Mouse (Mus musculus) liver, adult 2 months (tissue): Measurements from ENCODE around the gene Podnl1.

ENCODE experiments used
- CTCF ChIP-seq: fragments of 200-500 bp; IDR thresholded peaks from 2 replicates; pipeline ENCODE4 v1.5.1; 2011; ENCODE audit warnings: low read depth, low read length, control low read depth
- POLR2A ChIP-seq: fragments of 200-500 bp; IDR thresholded peaks from 2 replicates; pipeline ENCODE4 v1.6.1; 2011; ENCODE audit warnings: low read length, control low read depth; ENCODE audit not compliant: insufficient read depth; ENCODE audit errors: extremely low read depth

DNA sequence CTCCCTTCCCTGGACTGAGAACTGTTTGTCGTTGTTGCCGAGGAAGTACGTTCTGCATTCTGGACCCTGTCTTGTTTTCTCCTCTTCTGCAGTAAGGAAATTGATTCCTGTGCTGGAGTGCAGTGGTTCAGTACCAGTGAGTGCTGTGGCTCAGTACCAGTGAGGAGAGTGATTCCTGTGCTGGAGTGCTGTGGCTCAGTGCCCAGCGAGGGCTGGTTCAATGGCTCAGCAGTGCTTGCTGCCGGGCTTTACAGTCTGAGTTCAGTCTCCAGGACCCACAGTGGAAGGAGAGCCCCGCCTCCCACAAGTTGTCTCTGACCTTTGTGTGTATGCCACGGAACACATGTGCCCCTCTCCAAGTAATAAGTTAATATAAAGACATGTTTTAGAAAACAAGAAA, 38.6 kb upstream of the Podnl1 start:
- no peak for TF ChIP-seq CTCF
- TF ChIP-seq POLR2A = no peak
